Mouse (Mus musculus) heart, postnatal 14 days (tissue): ENCODE measurements around the gene Gm49388. TPM values are rescaled to one million over a fixed set of nuclear protein-coding genes. Genes with fewer than 3 reads are reported as not detected.
"Not testable (repeated sequence)": the region's sequence is repeated elsewhere in the genome, so short reads cannot be mapped to it uniquely, and the experiment has no call there.

Experiments
- DNase-seq, 2 experiments: peaks; one replicate each; pipeline ENCODE4 v3.0.0; 2021 to 2022
- intact Hi-C: fragments of 180-260 bp; cut with DNase I; formaldehyde crosslinking; loops from one replicate; pipeline ENCODE4 v1.15.1; 2025
- total RNA-seq, 2 experiments: library from RNA; stranded (reverse); gene quantifications; 2 replicates each; pipeline ENCODE4 v1.2.3; 2021

Gene Gm49388
- total RNA-seq, 2 experiments from 2014 or later, result 2.7 to 3.0 TPM

DNA sequence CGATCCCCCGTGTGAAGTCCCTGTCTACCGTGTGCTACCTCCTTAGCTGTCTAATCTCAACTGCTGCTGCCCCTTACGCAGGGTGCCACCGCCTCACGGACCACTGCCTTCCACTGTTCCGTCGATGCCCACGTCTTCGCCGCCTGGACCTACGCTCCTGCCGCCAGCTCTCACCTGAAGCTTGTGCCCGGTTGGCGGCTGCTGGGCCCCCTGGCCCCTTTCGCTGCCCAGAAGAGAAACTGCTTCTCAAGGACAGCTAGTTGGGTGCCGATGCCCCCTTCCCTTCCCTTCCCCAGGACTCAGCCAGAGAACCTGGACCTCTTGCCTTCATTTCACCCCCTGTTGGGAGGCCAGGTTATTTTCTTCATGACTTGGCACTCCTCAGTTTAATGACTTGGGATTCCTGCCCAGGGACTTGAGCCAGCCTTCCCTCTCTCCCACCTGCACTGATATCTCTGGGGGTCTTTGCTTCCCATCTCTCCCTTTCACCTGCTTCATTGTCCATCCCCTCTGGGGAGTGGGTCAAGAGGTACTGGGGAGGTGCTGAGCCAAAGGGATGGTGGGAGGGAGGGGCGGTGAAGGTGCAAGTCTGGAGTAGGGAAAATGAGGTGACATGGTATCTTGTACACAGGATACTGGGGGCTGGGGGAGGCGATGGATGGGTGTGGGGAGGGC, 17.6 kb upstream of the Gm49388 start:
- intact Hi-C loops, result no loop called here
- DNase-seq, result no peak

DNA sequence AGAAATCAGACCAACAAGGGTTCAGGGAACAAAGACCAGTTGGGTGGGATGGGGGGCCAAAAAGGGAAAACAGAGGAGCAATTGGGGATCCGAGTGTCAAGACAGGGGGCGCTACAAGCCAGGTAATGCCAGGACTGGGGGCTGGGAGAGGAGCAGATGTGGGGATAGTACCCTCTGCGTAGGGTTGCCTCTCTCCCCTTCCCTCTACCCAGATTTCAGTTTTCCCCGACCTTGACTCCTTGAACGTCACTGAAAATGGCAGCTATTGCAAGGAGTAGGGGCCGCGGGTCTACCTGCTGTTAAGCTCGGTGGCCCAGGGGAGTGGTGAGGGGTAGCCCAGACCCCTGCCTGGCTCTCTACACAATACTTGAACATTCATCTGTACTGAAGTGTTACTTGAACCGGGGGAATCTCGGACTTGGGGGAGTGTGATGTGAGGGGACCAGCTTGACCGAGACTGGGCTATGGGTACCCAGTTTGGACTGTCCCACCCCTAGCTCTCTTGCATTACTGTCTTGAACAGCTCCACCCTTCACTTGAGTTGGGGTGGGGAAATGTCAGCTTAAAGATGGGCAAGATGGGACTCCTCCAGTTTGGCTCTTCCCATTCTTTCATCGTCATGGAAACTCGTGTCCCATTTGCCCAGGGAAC, 16.9 kb upstream of the Gm49388 start:
- DNase-seq, result no peak
- intact Hi-C loops, result no loop called here

DNA sequence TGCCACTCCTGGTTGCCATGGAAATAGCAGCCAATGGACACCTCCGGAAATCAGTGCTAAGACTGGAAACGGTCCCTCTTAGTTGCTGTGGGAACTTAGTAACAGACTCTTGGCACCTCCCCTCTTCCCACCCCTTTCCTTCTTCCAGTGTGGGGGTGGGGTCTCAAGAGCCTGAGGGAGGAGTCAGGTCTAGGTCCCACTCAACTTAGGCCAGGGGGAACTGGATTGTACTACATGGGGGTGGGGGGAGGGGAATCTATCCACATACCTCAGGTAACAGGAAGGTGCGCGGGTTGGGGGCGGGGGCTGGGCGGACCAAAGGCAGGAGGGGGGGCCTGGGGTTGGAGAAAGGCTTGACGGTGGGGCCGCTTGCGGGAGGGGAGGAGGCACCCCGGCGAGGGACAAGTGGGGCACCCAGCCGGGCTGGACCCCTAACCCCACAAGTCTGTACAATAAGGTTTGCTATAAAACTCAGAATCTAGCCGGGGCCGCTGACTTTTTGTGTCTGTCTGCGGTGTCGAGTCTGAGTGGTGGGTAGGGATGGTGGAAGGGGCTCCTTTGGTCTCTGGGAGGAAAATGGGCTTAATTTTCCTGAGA, 16.3 kb upstream of the Gm49388 start:
- DNase-seq, result peak; percentile 92 to 95
- intact Hi-C loops, result no loop called here

DNA sequence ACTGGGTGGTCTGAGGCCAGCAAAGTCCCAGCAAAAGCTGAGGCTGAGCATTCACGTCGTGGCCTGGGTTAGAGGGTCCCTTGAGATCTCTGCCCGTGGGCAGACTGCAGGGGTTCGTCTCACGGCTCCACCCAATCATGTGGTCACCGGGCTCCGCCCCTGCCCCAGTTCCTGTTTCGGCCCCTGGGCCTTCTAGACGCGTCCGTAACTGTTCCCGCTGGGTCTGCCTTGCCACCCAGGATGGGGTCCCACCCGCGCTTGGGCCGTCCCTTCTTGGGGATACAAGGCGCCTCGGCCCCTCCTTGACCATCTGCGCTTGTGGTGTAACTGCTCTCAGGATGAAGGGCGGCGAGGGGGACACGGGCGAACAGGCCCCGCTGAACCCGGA, 15.8 kb upstream of the Gm49388 start, which contains the start of gene Orai3:
Gene Orai3 (plus strand): TSS at position 165 of the 388 bp plus-strand sequence.
- intact Hi-C loops, result no loop called here
- DNase-seq, result peak; percentile 88 to 89

DNA sequence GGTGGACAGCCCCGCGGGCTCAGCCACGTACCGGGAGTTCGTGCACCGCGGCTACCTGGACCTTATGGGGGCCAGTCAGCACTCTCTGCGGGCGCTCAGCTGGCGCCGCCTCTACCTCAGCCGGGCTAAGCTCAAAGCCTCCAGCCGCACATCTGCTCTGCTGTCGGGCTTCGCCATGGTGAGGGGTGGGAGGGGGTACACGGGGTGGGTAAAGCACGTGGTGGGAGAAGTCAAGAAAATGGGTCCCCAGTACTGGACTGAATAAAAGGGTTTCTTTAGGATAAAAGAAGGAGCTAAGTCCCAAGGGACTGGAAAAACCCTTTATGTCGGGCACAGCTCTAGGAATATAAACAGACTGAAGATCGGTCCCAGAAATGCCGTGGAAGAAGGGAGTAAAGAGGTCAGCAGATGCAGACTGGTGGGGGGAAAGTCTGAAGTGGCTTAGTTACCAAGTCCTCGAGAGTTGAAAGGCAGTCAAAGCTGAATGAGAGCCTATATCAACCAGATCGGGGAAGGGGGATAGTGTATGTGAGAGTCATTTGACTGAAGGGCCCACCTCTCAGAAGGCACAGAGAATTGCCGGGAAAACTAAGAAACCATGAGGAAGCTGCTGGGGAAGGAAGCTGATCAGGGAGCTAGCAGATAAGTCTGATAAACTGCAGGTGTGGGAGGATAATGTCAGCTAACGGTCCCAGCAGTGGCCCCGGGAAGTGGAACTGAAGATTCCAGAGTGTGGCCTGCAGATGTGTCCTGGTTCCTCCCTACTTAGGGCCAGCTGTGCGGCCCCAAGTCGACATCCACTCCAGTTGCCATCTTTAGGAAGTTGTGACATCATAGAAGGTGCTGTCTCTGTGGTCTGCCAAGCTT, 15.1 kb upstream of the Gm49388 start:
- DNase-seq, result no peak
- intact Hi-C loops, result no loop called here

DNA sequence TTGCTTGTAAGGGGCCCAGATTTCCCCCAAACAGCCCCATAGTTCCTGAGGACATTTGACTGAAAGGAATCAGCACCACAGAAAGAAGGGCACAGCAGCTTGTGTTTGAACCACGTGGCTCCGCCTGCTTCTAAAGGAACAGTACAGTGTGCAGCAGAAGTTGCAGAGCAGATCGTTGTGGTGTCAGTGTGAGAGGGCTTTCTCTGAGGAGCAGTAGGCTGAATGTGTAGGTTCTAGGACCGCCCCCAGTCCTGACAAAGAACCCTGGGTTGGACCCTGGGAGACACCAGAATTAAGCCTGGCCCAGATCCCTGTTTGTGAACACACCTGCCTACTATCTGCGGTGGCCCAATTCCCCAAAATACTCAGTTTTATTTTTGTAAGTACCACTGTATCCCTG, 14.1 kb upstream of the Gm49388 start:
- intact Hi-C loops, result no loop called here

DNA sequence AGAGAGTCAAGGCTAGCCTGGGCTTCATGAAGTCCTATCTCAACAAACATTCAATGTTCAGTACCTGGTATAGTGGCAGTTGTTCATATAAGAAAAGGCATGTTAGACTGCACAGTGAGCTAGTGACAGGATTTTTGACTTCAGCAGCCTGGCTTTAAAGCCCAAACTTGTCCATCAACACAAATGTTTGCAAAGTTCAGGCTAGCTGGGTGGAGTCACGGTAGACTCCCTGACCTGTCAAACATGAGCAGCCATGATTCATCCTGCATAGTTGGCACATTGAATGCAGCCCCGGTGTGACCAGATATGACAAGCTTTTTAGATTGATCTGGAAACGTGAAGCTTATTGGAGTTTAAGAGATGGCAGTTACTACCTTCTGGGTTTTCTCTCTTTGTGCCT, 13.3 kb upstream of the Gm49388 start:
- intact Hi-C loops, result no loop called here
- DNase-seq, result no peak

More for the DNA sequence above, 14.1 kb upstream of the Gm49388 start:
- DNase-seq, result no peak

DNA sequence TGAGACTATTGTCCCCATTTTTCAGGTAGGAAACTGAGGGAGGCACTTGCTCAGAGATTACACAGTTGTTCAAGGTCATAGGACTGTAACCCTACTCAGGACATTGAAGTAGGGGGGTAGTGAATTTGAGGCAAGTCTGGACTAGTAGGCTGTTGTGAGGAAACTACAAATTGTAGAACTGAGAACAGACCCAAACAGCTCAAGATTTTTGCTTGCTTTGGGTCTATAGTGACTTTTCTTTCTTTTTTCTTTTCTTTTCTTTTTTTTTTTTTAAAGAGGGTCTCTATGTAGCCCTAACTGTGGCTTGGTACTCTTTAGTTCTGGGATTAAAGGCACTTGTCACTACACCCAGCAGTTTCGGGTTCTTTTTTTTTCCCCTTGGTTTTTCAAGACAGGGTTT, 12.9 kb upstream of the Gm49388 start:
- intact Hi-C loops, result no loop called here
- DNase-seq, result no peak

DNA sequence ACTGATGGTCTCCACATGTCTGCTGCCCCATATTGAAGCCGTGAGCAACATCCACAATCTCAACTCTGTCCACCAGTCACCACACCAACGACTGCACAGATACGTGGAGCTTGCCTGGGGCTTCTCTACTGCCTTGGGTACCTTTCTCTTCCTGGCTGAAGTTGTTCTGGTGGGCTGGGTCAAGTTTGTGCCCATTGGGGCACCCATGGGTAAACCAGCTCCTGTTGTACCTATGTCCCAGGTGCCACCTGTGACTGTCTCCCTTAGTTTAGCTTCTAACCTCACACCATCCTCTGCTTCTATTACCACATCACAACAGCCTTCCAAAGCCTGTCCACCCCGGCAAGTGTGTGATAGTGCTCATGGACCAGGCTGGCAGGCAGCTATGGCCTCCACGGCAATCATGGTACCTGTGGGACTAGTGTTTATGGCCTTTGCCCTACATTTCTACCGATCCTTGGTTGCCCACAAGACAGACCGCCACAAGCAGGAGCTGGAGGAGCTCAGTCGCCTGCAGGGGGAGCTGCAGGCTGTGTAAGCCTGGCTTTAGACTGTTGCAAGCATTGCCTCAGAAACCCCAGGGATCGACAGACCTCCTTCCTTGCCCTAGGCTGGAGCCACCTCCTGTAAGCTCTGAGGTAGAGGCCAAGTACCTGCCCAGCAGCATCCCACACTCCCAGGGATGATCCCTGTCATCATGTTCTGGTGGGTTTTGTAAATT, 11.6 kb upstream of the Gm49388 start:
- peak; percentile 69 to 80 for DNase-seq
- intact Hi-C loops, result no loop called here

DNA sequence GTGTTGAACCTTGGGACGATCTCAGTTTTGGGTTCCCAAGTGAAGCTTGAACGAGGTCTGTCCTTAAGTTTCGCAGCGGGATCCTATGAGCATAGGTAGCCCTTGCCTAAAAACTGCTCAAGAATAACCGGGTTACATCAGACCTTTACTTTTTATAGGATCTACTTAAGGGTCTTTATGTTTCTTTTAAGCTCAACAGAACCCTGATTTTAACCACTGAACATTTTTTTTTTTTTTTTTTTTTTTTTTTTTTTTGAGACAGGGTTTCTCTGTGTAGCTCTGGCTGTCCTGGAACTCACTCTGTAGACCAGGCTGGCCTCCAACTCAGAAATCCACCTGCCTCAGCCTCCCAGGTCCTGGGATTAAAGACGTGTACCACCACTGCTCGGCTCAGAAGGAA, 9.6 kb upstream of the Gm49388 start:
- not testable (repeated sequence) for DNase-seq
- intact Hi-C loops, result loop anchor here (5.0 kb wide), 1 partner anchor 101 kb away; the partner anchor contains the start of genes Zfp646 and Zfp668

DNA sequence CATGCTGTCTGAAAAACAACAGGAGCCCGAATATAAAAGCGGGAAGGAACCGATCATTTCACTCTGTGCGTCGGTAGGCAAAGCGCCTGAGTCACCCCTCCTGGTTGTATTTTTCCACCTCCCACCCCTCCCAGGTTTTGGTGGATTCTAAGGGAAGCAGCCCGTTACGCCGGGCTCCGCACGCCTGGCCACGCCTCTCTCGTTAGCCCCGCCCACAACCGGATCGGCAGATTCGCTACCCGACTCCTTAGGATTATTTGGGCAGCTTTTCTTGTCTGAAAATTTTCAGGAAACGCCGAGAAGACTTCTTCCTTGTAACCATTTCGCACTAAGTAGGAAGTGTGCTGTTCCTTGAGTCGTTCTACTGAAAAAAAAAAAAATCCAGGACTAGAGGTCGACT, 9.0 kb upstream of the Gm49388 start, which contains the start of gene Setd1a:
Gene Setd1a (plus strand): TSS at position 245 of the 400 bp plus-strand sequence.
- intact Hi-C loops, result loop anchor here (5.0 kb wide), 1 partner anchor 101 kb away; the partner anchor contains the start of genes Zfp646 and Zfp668
- peak; percentile 89 to 93 for DNase-seq

DNA sequence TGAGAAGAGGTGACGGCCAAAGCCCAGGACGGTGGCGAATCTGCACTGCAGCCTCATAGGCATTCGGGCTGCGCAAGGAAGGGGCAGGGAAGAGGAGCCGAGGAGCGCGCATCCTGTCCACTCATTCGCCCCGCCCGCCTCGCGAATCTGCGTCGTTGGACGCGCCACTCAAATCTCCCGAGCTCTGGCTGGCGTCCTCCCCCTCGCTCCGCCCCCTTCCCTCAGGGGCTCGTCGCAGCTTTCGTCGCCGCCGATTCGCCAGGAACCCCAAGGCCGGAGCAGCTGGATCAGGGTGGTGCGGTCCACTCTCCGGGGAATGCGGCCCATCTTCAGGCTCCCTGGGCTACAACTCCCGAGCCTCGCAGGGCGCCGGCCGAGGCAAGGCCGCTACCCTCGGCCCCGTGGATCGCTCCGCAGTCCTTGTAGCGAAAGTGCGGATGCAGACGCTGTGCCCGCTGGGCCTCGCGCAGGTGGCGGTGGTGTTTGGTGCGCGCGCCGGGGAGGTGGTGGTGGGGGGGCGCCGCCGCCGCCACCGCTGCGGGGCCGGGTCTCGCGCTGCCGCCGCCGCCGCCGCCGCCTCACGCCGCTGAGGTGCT, 8.4 kb upstream of the Gm49388 start:
- intact Hi-C loops, result loop anchor here (5.0 kb wide), 1 partner anchor 100 kb away; the partner anchor contains the start of genes Zfp646 and Zfp668
- DNase-seq, result peak; percentile 97

DNA sequence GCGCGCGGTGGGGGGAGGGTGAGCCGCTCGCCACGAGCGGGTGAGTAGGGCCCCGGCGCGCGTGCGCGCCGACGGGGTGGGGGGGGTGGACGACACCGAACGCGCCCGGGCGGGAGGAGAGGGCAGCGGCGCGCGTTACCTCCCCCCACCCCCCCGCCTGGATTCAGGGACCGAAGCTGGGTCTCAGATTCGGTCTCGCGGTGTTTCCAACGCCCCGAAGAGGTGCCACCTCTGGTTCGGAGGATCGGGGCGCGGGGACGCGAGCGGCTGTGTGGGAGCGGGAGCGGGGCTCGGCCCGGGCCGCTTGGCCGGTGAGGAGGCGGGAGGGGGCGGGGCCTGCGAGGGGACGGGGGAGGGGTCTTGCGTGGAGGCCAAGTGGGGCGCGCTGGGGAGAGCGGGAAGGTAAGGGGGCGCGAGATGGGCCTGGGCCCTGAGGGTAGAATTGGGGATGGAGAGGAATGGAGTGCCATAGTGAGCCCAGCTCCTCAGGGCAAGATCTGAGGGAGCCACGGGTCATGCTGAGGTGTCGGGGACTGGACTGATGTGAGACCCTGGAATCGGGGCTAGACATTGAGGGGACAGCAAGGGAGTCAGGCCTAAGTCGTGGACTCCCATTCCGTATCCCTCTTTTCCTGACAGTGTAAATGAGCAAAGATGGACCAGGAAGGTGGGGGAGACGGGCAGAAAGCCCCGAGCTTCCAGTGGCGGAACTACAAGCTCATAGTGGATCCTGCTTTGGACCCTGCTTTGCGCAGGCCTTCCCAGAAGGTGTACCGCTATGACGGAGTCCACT, 7.7 kb upstream of the Gm49388 start:
- intact Hi-C loops, result loop anchor here (5.0 kb wide), 1 partner anchor 100 kb away; the partner anchor contains the start of genes Zfp646 and Zfp668
- peak; percentile 67 to 69 for DNase-seq

DNA sequence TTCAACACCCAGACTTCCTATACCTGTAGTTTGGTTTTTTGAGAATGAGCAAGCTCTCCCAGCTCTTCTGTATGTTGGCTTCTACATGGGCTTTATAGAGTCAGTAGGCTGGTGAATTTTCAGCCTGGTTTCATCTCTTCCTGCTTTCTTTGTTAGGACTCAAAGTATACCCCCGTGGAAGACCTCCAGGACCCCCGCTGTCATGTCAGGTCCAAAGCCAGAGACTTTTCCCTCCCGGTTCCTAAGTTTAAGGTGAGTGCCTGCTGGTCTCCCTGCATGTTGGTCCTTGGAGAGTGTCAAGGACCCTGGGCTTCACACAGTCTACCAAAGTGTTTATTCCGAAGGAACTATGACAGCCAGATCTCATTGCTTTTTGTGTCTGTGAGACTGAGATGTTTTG, 7.1 kb upstream of the Gm49388 start:
- intact Hi-C loops, result loop anchor here (5.0 kb wide), 1 partner anchor 99 kb away; the partner anchor contains the start of genes Zfp646 and Zfp668

DNA sequence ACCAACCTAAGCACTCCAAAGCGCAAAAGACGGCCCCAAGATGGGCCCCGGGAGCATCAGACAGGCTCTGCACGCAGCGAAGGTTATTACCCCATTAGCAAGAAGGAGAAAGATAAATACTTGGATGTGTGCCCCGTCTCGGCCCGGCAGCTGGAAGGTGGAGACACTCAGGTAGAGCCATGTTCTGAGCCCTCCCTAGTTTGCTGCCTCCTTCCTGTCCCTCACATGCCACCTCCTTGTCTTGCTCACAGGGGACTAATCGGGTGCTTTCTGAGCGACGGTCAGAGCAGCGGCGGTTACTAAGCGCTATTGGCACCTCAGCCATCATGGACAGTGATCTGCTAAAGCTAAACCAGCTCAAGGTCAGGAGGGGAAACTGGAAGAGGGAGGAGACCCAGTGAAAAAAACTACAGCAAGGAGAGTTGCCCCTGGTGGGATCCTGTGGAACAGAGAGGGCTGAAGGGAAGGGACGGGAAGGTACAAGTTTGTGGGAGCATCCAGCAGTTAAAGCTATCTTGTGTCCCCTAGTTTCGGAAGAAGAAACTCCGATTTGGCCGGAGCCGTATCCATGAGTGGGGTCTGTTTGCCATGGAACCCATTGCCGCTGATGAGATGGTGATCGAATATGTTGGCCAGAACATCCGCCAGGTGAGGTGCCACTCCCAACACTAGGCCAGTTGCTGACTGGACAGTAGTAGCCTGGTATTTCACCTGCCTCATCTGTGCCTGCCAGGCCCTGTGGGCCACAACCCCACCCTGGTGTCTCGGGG, 11.9 kb downstream of the Gm49388 start:
- intact Hi-C loops, result no loop called here
- DNase-seq, result no peak

More for the DNA sequence above, 7.1 kb upstream of the Gm49388 start:
- DNase-seq, result no peak

DNA sequence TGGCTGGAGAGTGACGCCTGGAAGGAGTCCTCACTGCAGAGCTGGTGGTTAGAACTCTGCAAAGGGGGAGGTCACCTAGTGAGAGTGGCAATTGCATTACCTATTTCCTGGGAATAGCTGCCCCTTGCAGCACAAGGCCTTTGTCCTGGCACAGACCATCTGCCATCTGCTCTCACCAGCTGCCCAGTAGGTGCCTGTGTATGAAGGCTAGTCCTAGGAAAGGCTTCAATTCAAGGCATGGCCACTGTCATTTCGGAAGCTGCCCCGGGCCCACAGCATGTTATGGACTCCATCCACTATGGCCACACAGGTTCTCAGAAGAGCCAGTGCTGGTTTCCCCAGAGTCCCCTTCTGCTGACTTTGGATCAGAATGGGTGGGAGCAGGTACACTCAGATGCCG, 13.2 kb downstream of the Gm49388 start:
- DNase-seq, result no peak
- intact Hi-C loops, result loop anchor here (2.0 kb wide), 1 partner anchor 138 kb away; no protein-coding TSS in a partner anchor

DNA sequence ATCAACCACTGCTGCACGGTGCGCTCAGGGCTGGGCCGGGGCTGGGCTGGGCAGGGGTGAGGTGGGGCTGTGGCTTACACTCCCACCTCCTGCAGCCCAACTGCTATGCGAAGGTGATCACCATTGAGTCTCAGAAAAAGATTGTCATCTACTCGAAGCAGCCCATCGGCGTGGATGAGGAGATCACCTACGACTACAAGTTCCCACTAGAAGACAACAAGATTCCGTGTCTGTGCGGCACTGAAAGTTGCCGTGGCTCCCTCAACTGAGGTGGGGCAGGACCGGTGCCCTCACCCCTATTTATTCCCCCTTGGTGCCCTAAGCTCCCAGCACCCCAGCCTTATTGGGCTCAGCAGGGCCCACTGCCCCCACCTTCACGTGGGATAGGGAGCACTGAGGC, 13.8 kb downstream of the Gm49388 start:
- intact Hi-C loops, result loop anchor here (2.0 kb wide), 1 partner anchor 138 kb away; no protein-coding TSS in a partner anchor
- DNase-seq, result no peak
